Mouse (Mus musculus): ENCODE measurements around the gene Klhl26.

Gene Klhl26

DNA sequence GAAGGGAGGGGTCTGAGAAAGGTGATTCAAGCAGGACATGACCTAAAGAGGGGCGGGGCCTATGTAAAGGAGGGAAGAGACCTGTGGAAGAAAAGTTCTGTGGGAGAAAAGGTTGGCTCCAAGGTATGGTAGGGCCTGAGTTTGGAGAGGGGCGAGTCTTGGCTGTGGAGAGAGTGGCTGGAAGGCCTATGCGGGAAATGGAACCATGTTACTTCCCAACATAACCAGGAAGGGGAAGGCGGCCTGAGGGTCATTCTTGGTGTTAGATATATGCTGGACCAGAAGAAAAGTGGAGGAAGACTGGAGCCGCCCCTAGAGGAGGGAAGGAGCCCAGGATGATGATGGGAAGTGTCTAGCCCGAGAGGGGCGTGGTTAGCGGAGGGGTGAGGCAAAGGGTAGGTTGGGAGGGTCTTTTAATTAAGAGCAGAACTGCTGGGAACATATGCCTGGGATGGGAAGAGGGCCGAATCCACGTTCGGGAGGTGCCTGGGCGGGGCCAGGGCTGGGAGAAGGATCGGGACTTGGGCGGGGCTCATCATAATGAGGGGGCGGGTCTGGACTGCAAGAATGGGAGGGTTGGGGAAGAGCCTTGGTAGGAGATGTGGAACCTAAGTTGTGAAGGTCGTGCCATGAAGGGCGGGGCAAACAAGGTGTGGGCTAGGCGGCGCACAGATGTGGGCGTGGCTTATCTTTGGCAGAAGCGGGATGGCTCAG is 658 bp upstream of the Klhl26 start:
- intact Hi-C loops (cut with DNase I) = no loop called here

DNA sequence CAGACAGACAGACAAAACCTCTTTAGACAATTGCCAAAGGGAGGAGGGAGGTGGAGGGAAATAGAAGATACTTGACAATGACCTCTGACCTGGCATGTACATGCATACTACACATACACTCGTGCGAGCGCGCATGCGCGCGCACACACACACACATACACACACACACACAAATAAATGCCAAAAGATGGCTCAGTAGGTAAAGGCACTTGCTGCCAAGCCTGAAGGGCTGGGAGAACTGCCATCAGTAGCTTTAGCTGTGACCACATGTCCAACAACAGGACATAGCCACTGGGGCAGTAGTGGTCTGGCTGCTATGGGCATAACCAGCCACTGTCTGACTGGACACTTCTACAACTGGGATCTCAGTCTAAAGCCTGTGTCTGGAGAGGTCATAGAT is 4.9 kb downstream of the Klhl26 start:
- intact Hi-C loops (cut with DNase I) = no loop called here

GRCm38 (mm10) chr8:70469938-70470337 is 6.8 kb downstream of the Klhl26 start:
- intact Hi-C loops (cut with DNase I) = no loop called here

- intact Hi-C loops (cut with DNase I) = no loop called here
These were observed 7.4 kb downstream of the Klhl26 start for GRCm38 (mm10) chr8:70469295-70469916.

- intact Hi-C loops (cut with DNase I) = no loop called here
These were observed 8.0 kb downstream of the Klhl26 start for GRCm38 (mm10) chr8:70468733-70469132.

DNA sequence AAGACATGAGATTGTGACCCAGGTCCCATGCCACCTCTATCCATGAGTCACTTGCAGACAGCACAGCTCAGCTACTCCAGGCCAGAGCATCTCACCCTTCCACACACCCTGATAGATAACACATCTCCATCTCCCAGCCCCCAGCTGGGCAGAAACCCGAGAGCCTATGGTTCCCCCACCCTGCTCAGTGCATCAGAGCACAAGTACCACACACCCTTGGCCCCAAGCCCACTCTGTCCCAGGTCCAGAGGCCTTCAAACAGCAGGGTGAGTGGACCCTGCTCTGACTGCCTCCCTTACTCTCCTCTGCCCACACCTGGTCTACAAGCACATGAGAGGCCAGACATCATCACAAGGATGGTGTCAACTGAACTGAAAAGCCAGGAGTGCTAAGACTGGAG is 8.9 kb downstream of the Klhl26 start:
- intact Hi-C loops (cut with DNase I) = no loop called here

DNA sequence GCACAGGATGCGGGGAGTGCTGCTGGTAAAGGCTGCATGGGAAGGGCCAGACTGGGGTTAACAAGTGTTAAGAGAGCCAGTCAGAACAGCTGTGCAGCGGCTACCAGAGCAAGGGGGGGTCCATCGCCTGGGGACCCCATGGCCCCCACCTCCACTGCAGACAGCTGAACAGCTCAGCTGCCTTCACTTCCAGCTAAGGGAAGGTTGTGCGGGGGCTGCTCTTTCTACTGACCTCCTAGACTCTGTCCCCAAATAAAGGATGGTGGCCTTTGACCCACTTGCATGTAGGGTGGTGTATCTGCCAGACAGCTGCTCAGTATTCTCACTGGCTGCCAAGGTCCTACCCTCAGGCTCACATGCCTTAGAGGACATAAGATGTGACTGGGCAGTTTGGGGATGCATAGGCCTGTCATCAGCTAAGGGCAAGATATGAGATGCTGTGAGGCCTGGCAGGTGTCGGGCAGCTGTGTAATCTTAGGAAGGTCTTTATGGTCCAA is 9.5 kb downstream of the Klhl26 start:
- intact Hi-C loops (cut with DNase I) = no loop called here

GRCm38 (mm10) chr8:70466771-70467170 is 10.0 kb downstream of the Klhl26 start:
- intact Hi-C loops (cut with DNase I) = no loop called here

GRCm38 (mm10) chr8:70466305-70466704 is 10.5 kb downstream of the Klhl26 start:
- intact Hi-C loops (cut with DNase I) = no loop called here

DNA sequence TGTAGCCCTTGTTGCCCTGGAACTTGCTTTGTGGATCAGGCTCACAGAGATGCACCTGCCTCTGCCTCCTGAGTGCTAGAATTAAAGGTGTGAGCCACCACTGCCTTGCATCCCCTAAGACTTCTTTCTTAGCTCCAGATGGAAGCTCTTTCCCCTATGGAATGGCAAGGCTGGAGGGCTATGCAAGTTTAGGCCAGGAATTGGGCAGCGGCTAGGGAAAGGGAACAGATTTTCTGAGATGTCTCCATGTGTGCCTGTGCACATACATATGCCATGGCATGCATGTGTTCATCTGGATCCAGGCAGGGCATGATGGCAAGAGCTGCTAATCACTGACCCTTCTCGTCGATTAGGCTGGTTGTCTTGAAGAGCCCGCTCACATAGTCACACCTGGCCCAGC is 11.1 kb downstream of the Klhl26 start:
- intact Hi-C loops (cut with DNase I) = no loop called here

- intact Hi-C loops (cut with DNase I) = no loop called here
These were observed 12.6 kb downstream of the Klhl26 start for GRCm38 (mm10) chr8:70464162-70464561.

GRCm38 (mm10) chr8:70463306-70463705 is 13.5 kb downstream of the Klhl26 start:
- intact Hi-C loops (cut with DNase I) = no loop called here

- intact Hi-C loops (cut with DNase I) = no loop called here
These were observed 14.3 kb downstream of the Klhl26 start for GRCm38 (mm10) chr8:70462516-70462813.

GRCm38 (mm10) chr8:70461765-70462515 is 14.8 kb downstream of the Klhl26 start:
- intact Hi-C loops (cut with DNase I) = no loop called here

GRCm38 (mm10) chr8:70460606-70461005 is 16.2 kb downstream of the Klhl26 start:
- intact Hi-C loops (cut with DNase I) = no loop called here

DNA sequence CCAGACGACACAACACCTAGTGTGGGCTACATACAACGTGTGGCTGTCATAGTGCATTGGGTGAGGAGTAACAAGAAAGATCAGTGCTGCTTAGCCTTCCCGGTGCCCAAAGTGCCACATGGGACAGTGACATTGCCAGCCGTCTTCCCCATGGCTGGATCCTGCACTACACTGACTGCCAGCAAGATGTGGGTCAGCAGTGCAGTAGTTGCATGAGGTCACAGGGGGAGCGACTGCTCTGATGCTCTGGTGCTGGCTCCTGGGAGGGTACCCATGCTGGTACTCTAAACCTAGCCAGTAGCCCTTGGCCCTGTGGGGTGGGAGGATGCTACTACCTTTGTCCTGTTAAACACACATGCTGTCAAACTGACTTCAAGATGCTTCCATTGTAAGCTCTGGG is 16.6 kb downstream of the Klhl26 start:
- intact Hi-C loops (cut with DNase I) = no loop called here

- intact Hi-C loops (cut with DNase I) = no loop called here
These were observed 17.1 kb downstream of the Klhl26 start for GRCm38 (mm10) chr8:70459636-70460035.

- intact Hi-C loops (cut with DNase I) = no loop called here
These were observed 18.3 kb downstream of the Klhl26 start for GRCm38 (mm10) chr8:70458462-70458861.

- intact Hi-C loops (cut with DNase I) = no loop called here
These were observed 18.9 kb downstream of the Klhl26 start for GRCm38 (mm10) chr8:70457882-70458281.

- intact Hi-C loops (cut with DNase I) = no loop called here
These were observed 19.8 kb downstream of the Klhl26 start for GRCm38 (mm10) chr8:70456996-70457395.

DNA sequence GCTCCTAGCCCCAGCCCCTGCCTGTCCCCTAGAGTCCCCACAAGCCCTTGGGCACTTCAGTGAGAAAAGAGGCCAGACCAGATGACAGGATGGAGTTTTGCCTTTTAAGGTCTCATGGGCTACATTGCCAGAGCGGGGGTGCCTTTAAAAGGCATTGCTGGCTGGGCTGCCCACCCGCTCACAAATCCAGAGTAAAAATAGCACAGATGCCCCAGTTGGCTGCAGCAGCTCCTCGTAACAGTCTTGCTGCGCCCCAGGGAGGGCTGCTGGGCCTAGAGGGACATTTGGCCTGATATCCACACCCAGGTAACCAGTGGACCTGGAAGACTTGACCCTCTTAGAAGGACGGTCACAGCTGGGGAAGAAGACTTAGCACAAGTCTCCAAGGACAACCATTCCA is 22.9 kb downstream of the Klhl26 start:
- intact Hi-C loops (cut with DNase I) = no loop called here

DNA sequence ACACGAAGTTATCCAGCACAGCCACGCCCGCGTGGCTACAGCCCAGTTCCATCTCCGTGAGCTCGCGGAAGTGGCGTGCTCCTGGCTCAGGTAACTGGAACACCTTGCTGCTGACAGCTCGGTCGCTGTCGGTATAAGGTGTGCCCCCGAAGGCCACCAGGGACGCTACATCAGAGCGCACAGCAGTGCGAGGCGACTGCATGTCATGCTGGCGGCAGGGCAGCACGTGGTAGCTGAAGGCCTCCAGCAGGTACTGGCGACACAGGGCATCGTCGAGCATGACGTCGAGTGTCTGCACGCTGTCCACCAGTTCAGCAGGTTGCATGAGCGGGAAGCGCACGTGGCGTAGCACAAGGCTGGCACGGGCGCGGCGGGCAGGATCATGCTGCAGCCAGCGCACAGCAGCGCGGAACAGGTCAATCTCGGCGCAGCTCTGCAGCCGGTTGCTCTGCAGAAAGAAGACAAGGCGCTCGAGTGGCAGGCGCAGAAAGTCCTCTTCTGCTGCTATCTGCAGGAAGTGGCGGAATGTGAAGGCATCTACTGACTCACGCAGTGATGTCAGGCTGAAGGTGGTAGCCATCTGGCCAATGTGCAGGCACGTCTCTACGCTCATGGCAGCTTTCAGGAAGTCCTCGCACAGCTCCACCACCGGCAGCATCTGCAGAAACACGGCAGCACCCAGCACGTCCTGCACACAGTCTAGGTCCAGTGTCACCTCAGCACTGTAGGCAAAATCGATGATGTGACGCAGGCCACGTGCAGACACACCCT is 24.4 kb downstream of the Klhl26 start:
- intact Hi-C loops (cut with DNase I) = no loop called here

Data from adrenal gland (tissue).